ENCODE assay signal across 22 mouse cellular contexts in the genomic region with DNA sequence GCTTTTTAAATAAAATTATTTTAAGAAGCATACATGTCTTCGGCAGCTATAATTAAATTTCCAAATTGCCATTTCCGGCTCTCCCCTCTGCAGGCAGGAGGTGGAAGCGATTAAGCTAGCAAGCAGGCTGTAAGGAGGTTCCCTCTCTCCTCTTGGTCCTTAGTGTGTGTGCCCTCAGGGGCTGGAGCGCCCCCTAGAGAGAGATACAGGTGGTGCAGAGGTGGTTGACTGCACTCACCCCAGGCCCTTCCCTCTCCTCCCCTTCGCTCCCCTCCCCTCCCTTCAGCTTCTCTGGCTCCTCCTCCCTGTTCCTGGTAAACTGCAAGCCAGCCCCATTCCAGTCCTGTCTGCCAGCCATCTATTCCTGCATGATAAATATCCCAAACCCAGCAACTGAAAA. TPM values are rescaled to one million over a fixed set of nuclear protein-coding genes. Genes with fewer than 3 reads are reported as not detected.
DNase-seq lines count a peak whose midpoint lies in the region; ATAC-seq and TF ChIP-seq lines count a peak whose summit lies in the region.
"Had no signal": no experiment of that assay in that cellular context is flagged by ENCODE, and none has a peak within 500 bp of the region (broad histone marks: within the 10 kb centered on the region; RNA-seq: fewer than 3 reads in every experiment).

No protein-coding gene starts in this region.

- TF ChIP-seq POLR2A in testis, adult 2 months (IDR thresholded peaks at IDR 0.05; ENCODE audit: control insufficient read depth, low read depth, low read length): no peak
- no peak for TF ChIP-seq POLR2A in MEL (IDR thresholded peaks at IDR 0.05; ENCODE audit: control insufficient read depth in 1 of 2, insufficient read depth in 1 of 2, low read depth in 1 of 2, low read length in 2 of 2, poor library complexity in 1 of 2)
- TF ChIP-seq POLR2A in bone marrow macrophage, adult 2 months (IDR thresholded peaks at IDR 0.05; ENCODE audit: borderline replicate concordance, low read depth, low read length): no peak

- H3K79me2 ChIP-seq in MEL (ENCODE audit: control insufficient read depth, insufficient read depth, low read length, poor library complexity): no peaks in the 10 kb centered on the region

- no peak for TF ChIP-seq EP300 in MEL (IDR thresholded peaks at IDR 0.05; ENCODE audit: low read depth in 1 of 2, low read length in 2 of 2)

- H3K9ac ChIP-seq in intestine, postnatal 0 days (ENCODE audit: low read depth, low read length): no peak overlapping the region
- H3K9ac ChIP-seq in intestine, embryonic 16.5 days (ENCODE audit: low read depth, low read length): no peak overlapping the region
- no peak overlapping the region for H3K9ac ChIP-seq in MEL (ENCODE audit: control insufficient read depth, low read depth, low read length, poor library complexity, severe bottlenecking)
- H3K9ac ChIP-seq in forebrain, embryonic 14.5 days (ENCODE audit: low read length): no peak overlapping the region
- H3K9ac ChIP-seq: forebrain, embryonic 12.5 days; liver, embryonic 13.5 days had no signal

- H3K27me3 ChIP-seq in intestine, postnatal 0 days (replicated peaks; ENCODE audit: control insufficient read depth, insufficient read depth, low read length): no peaks in the 10 kb centered on the region
- no peaks in the 10 kb centered on the region for H3K27me3 ChIP-seq in intestine, embryonic 16.5 days (replicated peaks; ENCODE audit: control insufficient read depth, insufficient read depth, low read length)
- H3K27me3 ChIP-seq in testis, adult 2 months (ENCODE audit: control insufficient read depth, insufficient read depth, low read length): no peaks in the 10 kb centered on the region
- no peaks in the 10 kb centered on the region for H3K27me3 ChIP-seq in MEL (ENCODE audit: control insufficient read depth in 1 of 2, insufficient read depth in 2 of 2, low read length in 2 of 2)
- no peaks in the 10 kb centered on the region for H3K27me3 ChIP-seq in forebrain, embryonic 14.5 days (replicated peaks; ENCODE audit: control insufficient read depth, insufficient read depth, low read length)
- H3K27me3 ChIP-seq: forebrain, embryonic 12.5 days; liver, embryonic 13.5 days had no signal

- no peak overlapping the region for H3K4me3 ChIP-seq in intestine, postnatal 0 days (ENCODE audit: low read depth, low read length)
- no peak overlapping the region for H3K4me3 ChIP-seq in intestine, embryonic 16.5 days (ENCODE audit: low read length)
- no peak overlapping the region for H3K4me3 ChIP-seq in testis, adult 2 months (ENCODE audit: control insufficient read depth, low read depth, low read length)
- H3K4me3 ChIP-seq in MEL (ENCODE audit: control insufficient read depth in 1 of 2, insufficient read depth in 1 of 2, low read depth in 2 of 2, low read length in 2 of 2): no peak overlapping the region
- H3K4me3 ChIP-seq in bone marrow macrophage, adult 2 months (ENCODE audit: insufficient read depth, low read length): no peak overlapping the region
- H3K4me3 ChIP-seq in forebrain, embryonic 14.5 days (ENCODE audit: low read depth, low read length): no peak overlapping the region
- H3K4me3 ChIP-seq: forebrain, embryonic 12.5 days; liver, embryonic 13.5 days; midbrain, embryonic 10.5 days had no signal

- no peaks in the 10 kb centered on the region for H3K9me3 ChIP-seq in intestine, postnatal 0 days (ENCODE audit: control insufficient read depth)
- no peaks in the 10 kb centered on the region for H3K9me3 ChIP-seq in intestine, embryonic 16.5 days (ENCODE audit: control insufficient read depth, low read length)
- no peaks in the 10 kb centered on the region for H3K9me3 ChIP-seq in MEL (replicated peaks; ENCODE audit: insufficient read depth, low read length)
- H3K9me3 ChIP-seq in forebrain, embryonic 14.5 days (replicated peaks; ENCODE audit: control insufficient read depth, low read length): no peaks in the 10 kb centered on the region
- H3K9me3 ChIP-seq: forebrain, embryonic 12.5 days; liver, embryonic 13.5 days; midbrain, embryonic 10.5 days had no signal

- H3K4me2 ChIP-seq in intestine, postnatal 0 days (replicated peaks; ENCODE audit: low read depth): no peak overlapping the region
- H3K4me2 ChIP-seq in intestine, embryonic 16.5 days (ENCODE audit: low read depth, low read length): no peak overlapping the region
- no peak overlapping the region for H3K4me2 ChIP-seq in forebrain, embryonic 14.5 days (ENCODE audit: low read length)
- H3K4me2 ChIP-seq: forebrain, embryonic 12.5 days; heart, embryonic 11.5 days; liver, embryonic 13.5 days had no signal

- H3K27ac ChIP-seq in intestine, postnatal 0 days (ENCODE audit: low read depth, low read length): no peak overlapping the region
- no peak overlapping the region for H3K27ac ChIP-seq in intestine, embryonic 16.5 days (ENCODE audit: low read length)
- no peak overlapping the region for H3K27ac ChIP-seq in testis, adult 2 months (ENCODE audit: control insufficient read depth, insufficient read depth, low read depth, low read length)
- H3K27ac ChIP-seq in MEL (ENCODE audit: control insufficient read depth, low read depth, low read length): no peak overlapping the region
- H3K27ac ChIP-seq in bone marrow macrophage, adult 2 months (ENCODE audit: insufficient read depth, low read depth, low read length): no peak overlapping the region
- H3K27ac ChIP-seq in forebrain, embryonic 14.5 days (ENCODE audit: low read depth, low read length): no peak overlapping the region
- H3K27ac ChIP-seq: forebrain, embryonic 12.5 days; liver, embryonic 13.5 days; midbrain, embryonic 10.5 days had no signal

- peak; percentile 54 for TF ChIP-seq RAD21 in MEL (IDR thresholded peaks at IDR 0.05; ENCODE audit: low read depth, low read length)

- TF ChIP-seq CTCF in intestine, postnatal 0 days (IDR thresholded peaks at IDR 0.05; ENCODE audit: low read depth): peak; percentile 23; the same call in 1 of the 2 replicates
- TF ChIP-seq CTCF in testis, adult 2 months (IDR thresholded peaks at IDR 0.05; ENCODE audit: control insufficient read depth, insufficient read depth, insufficient replicate concordance, low read depth, low read length): peak; percentile 73; the same call in 1 of the 2 replicates
- TF ChIP-seq CTCF in MEL (IDR thresholded peaks at IDR 0.05 in 2 of 3, conservative IDR thresholded peaks at IDR 0.05 in 1 of 3; ENCODE audit: control insufficient read depth in 1 of 3, insufficient read depth in 1 of 3, low read depth in 2 of 3, low read length in 3 of 3, poor library complexity in 1 of 3, severe bottlenecking in 1 of 3): peak; percentile 49 to 60 (median 60); a peak in 5 of 6 replicates
- 0 out of 2 replicates have a peak, but pooled peaks have one; percentile 11 for TF ChIP-seq CTCF in bone marrow macrophage, adult 2 months (IDR thresholded peaks at IDR 0.05; ENCODE audit: low read depth, low read length)

- no peaks in the 10 kb centered on the region for H3K4me1 ChIP-seq in intestine, postnatal 0 days (replicated peaks; ENCODE audit: control insufficient read depth, insufficient read depth, low read length)
- H3K4me1 ChIP-seq in intestine, embryonic 16.5 days (ENCODE audit: control insufficient read depth, insufficient read depth, low read length): no peaks in the 10 kb centered on the region
- H3K4me1 ChIP-seq in testis, adult 2 months (ENCODE audit: control insufficient read depth, insufficient read depth, low read length): no peaks in the 10 kb centered on the region
- no peaks in the 10 kb centered on the region for H3K4me1 ChIP-seq in MEL (ENCODE audit: control insufficient read depth in 1 of 2, insufficient read depth in 2 of 2, low read length in 2 of 2)
- H3K4me1 ChIP-seq in bone marrow macrophage, adult 2 months (ENCODE audit: control insufficient read depth, insufficient read depth, low read length): no peaks in the 10 kb centered on the region
- no peaks in the 10 kb centered on the region for H3K4me1 ChIP-seq in forebrain, embryonic 14.5 days (ENCODE audit: control insufficient read depth, insufficient read depth, low read length)
- H3K4me1 ChIP-seq: forebrain, embryonic 12.5 days; liver, embryonic 13.5 days; midbrain, embryonic 10.5 days had no signal

- no peak for DNase-seq in testis, postnatal 14 days (ENCODE audit: low spot score)
- DNase-seq in MEL (ENCODE audit: low read depth, low spot score): peak; percentile 23
- no peak for DNase-seq in frontal cortex, postnatal 25 days (ENCODE audit: low spot score in 2 of 2)
- DNase-seq in forebrain, embryonic 14.5 days (ENCODE audit: low spot score): no peak
- DNase-seq: gastrocnemius, postnatal 14 days; heart, postnatal 4 days; kidney, adult 8-10 months; liver, embryonic 13.5 days; right cerebral cortex, postnatal 14 days; thymus, adult 2 months had no signal

- H3K36me3 ChIP-seq in intestine, postnatal 0 days (ENCODE audit: control insufficient read depth, insufficient read depth): no peaks in the 10 kb centered on the region
- no peaks in the 10 kb centered on the region for H3K36me3 ChIP-seq in intestine, embryonic 16.5 days (ENCODE audit: control insufficient read depth, insufficient read depth, low read length)
- H3K36me3 ChIP-seq in testis, adult 2 months (ENCODE audit: control insufficient read depth, insufficient read depth, low read length): no peaks in the 10 kb centered on the region
- no peaks in the 10 kb centered on the region for H3K36me3 ChIP-seq in MEL (ENCODE audit: control insufficient read depth in 1 of 2, insufficient read depth in 2 of 2, low read length in 2 of 2)
- no peaks in the 10 kb centered on the region for H3K36me3 ChIP-seq in forebrain, embryonic 14.5 days (ENCODE audit: control insufficient read depth, insufficient read depth, low read length)
- H3K36me3 ChIP-seq: forebrain, embryonic 12.5 days; G1E; liver, embryonic 13.5 days; midbrain, embryonic 10.5 days had no signal

- 85% methylated on average over 4 of the region's 5 CpGs for WGBS in intestine, postnatal 0 days
- WGBS in intestine, embryonic 16.5 days: 71% methylated on average over 5 of the region's 5 CpGs
- 70% methylated on average over 5 of the region's 5 CpGs for WGBS in forebrain, embryonic 14.5 days

- ATAC-seq in intestine, postnatal 0 days: no peak
- no peak for ATAC-seq in intestine, embryonic 16.5 days
- no peak for ATAC-seq in forebrain, embryonic 14.5 days

TF ChIP-seq in MEL, 35 proteins besides CTCF, POLR2A, EP300 and RAD21 (continues in another document):
- TF ChIP-seq USF1 (IDR thresholded peaks at IDR 0.05; ENCODE audit: low read depth, low read length) (no peak), SMC3 (IDR thresholded peaks at IDR 0.05; ENCODE audit: low read depth, low read length) (peak; percentile 39), KAT2A (conservative IDR thresholded peaks at IDR 0.05; ENCODE audit: low read depth, low read length) (no peak)

RNA-seq across cellular contexts. Expression of a gene that starts 35.1 kb away (rescaled TPM):
- polyA plus RNA-seq in intestine, postnatal 0 days (2015; fragmentation: Nextera tagmentation; extraction: Ambion mirVana): not detected in 2 replicates
- polyA plus RNA-seq in intestine, embryonic 16.5 days (2015; fragmentation: Nextera tagmentation; extraction: Ambion mirVana): not detected in 2 replicates
- 235 and 241 TPM in 2 replicates for polyA plus RNA-seq in testis, adult 2 months (2012; rRNA removed)
- total RNA-seq in MEL (2012; rRNA removed): not detected in 2 replicates
- not detected for polyA plus RNA-seq in MEL (2012; ENCODE audit: insufficient read depth in 1 of 2, insufficient read length in 2 of 2, low read depth in 1 of 2, low replicate concordance in 2 of 2, missing spikeins in 1 of 2)
- not detected in 2 replicates for polyA plus RNA-seq in bone marrow macrophage, adult 2 months (2012; ENCODE audit: insufficient read depth, insufficient read length, missing spikeins)
- not detected in 2 replicates for polyA plus RNA-seq in forebrain, embryonic 14.5 days (2014; fragmentation: Nextera tagmentation; extraction: Ambion mirVana)
- total RNA-seq: adrenal gland, adult 18-20 months; gastrocnemius, postnatal 14 days; heart, postnatal 4 days; layer of hippocampus, adult 18-20 months; left cerebral cortex, postnatal 10 days had no signal
- polyA plus RNA-seq: embryonic facial prominence, embryonic 14.5 days; forebrain, embryonic 12.5 days; G1E; heart, embryonic 11.5 days; liver, embryonic 13.5 days; midbrain, embryonic 10.5 days; thymus, adult 2 months had no signal

Comparison
In these comparisons a context has a peak if more than half of its experiments do, and no peak if none do; other contexts are left out.
1. CTCF ChIP-seq: peak in every context shown above with its lines; median percentile 73 in testis, adult 2 months; 60 in MEL; 23 in intestine, postnatal 0 days; 11 in bone marrow macrophage, adult 2 months.
2. RNA of a gene that starts 35.1 kb away (polyA plus RNA-seq): 235 to 241 TPM in testis, adult 2 months; not detected in intestine, postnatal 0 days, not detected in intestine, embryonic 16.5 days, not detected in MEL, not detected in bone marrow macrophage, adult 2 months and not detected in forebrain, embryonic 14.5 days; every median in the first group is over 100 times any median in the second.